Mouse (Mus musculus) limb, embryonic 12.5 days (tissue): ENCODE results near the gene Idh2. TPM values are rescaled to one million over a fixed set of nuclear protein-coding genes. Genes with fewer than 3 reads are reported as not detected.
A peak's percentile ranks its signal among the peaks of the same experiment; 100 is the strongest.

Experiments used
- ATAC-seq: fragments of 200-750 bp; cut with Nextera tagmentation; 2 replicates; pipeline ENCODE4 v1.8.0; 2017; ENCODE audit warnings: low read depth, moderate TSS enrichment; ENCODE audit not compliant: insufficient number of reproducible peaks, insufficient read depth, low FRiP score, low TSS enrichment
- H3K27ac ChIP-seq: fragments of 300-500 bp; sonication (generic); 2 replicates; pipeline ENCODE4 v1.5.1; 2016; ENCODE audit warnings: mild to moderate bottlenecking, moderate library complexity
- H3K27me3 ChIP-seq: fragments of 300-500 bp; sonication (generic); 2 replicates; pipeline ENCODE4 v1.6.1; 2016; ENCODE audit warnings: mild to moderate bottlenecking, moderate library complexity
- H3K36me3 ChIP-seq: fragments of 300-500 bp; sonication (generic); 2 replicates; pipeline ENCODE4 v1.6.1; 2016; ENCODE audit warnings: mild to moderate bottlenecking, moderate library complexity
- H3K4me1 ChIP-seq: fragments of 300-500 bp; sonication (generic); replicated peaks from 2 replicates; pipeline ENCODE4 v1.6.1; 2016
- H3K4me2 ChIP-seq: fragments of 300-500 bp; sonication (generic); 2 replicates; pipeline ENCODE4 v1.6.1; 2016; ENCODE audit warnings: mild to moderate bottlenecking, moderate library complexity
- H3K4me3 ChIP-seq: fragments of 300-500 bp; sonication (generic); replicated peaks from 2 replicates; pipeline ENCODE4 v1.5.1; 2016; ENCODE audit warnings: mild to moderate bottlenecking
- H3K9ac ChIP-seq: fragments of 300-500 bp; sonication (generic); replicated peaks from 2 replicates; pipeline ENCODE4 v1.6.1; 2016; ENCODE audit warnings: mild to moderate bottlenecking, moderate library complexity
- H3K9me3 ChIP-seq: fragments of 300-500 bp; sonication (generic); 2 replicates; pipeline ENCODE4 v1.6.1; 2016; ENCODE audit warnings: mild to moderate bottlenecking, moderate library complexity
- WGBS: fragments of 180-500 bp; shearing (Covaris S2); methylation state at CpG from one replicate; pipeline ENCODE4 v1.1.7; 2016; 5-methylcytosine and 5-hydroxymethylcytosine counted together
- polyA plus RNA-seq: library from polyadenylated mRNA; unstranded; fragments of >200 nt; fragmentation: Nextera tagmentation; extraction: Ambion mirVana; gene quantifications from 2 replicates; pipeline ENCODE4 v1.2.1, GENCODE M21; 2016

The Idh2 gene
- polyA plus RNA-seq, 1 experiment from 2014 or later: 555 TPM

GRCm38 (mm10) chr7:80068341-80068740 is 46.9 kb downstream of the Idh2 start:
- WGBS: 75% methylated on average over 5 of the region's 7 CpGs
- Histone ChIP-seq H3K4me2 (no peak overlapping the region), H3K9ac (no peak overlapping the region), H3K27ac (no peak overlapping the region), H3K4me3 (no peak overlapping the region), H3K36me3 (no peaks in the 10 kb centered on the region), H3K9me3 (no peaks in the 10 kb centered on the region), H3K27me3 (no peaks in the 10 kb centered on the region), H3K4me1 (peaks cover 52% of the 10 kb centered on the region)
- ATAC-seq: no peak

GRCm38 (mm10) chr7:80066675-80067455 is 48.3 kb downstream of the Idh2 start:
- H3K4me1 ChIP-seq: peaks cover 53% of the 10 kb centered on the region
- WGBS: 73% methylated on average over 13 of the region's 13 CpGs
- H3K27me3 ChIP-seq: no peaks in the 10 kb centered on the region
- no peak overlapping the region for H3K9ac ChIP-seq
- H3K4me3 ChIP-seq: no peak overlapping the region
- ATAC-seq: no peak
- H3K27ac ChIP-seq: no peak overlapping the region
- no peaks in the 10 kb centered on the region for H3K9me3 ChIP-seq
- no peak overlapping the region for H3K4me2 ChIP-seq
- no peaks in the 10 kb centered on the region for H3K36me3 ChIP-seq

GRCm38 (mm10) chr7:80065250-80065649 is 49.9 kb downstream of the Idh2 start:
- peaks cover 40% of the 10 kb centered on the region for H3K4me1 ChIP-seq
- no peaks in the 10 kb centered on the region for H3K36me3 ChIP-seq
- no peak overlapping the region for H3K9ac ChIP-seq
- no peak overlapping the region for H3K4me2 ChIP-seq
- H3K9me3 ChIP-seq: no peaks in the 10 kb centered on the region
- 76% methylated on average over 3 of the region's 3 CpGs for WGBS
- no peaks in the 10 kb centered on the region for H3K27me3 ChIP-seq
- ATAC-seq: no peak
- H3K27ac ChIP-seq: no peak overlapping the region
- no peak overlapping the region for H3K4me3 ChIP-seq

- WGBS: 80% methylated on average over 15 of the region's 15 CpGs
- H3K36me3 ChIP-seq: no peaks in the 10 kb centered on the region
- no peak overlapping the region for H3K4me3 ChIP-seq
- H3K4me1 ChIP-seq: peaks cover 35% of the 10 kb centered on the region
- no peak for ATAC-seq
- no peak overlapping the region for H3K9ac ChIP-seq
- no peaks in the 10 kb centered on the region for H3K27me3 ChIP-seq
- H3K4me2 ChIP-seq: no peak overlapping the region
- no peaks in the 10 kb centered on the region for H3K9me3 ChIP-seq
- H3K27ac ChIP-seq: no peak overlapping the region
Measured at GRCm38 (mm10) chr7:80063902-80064736, 51.1 kb downstream of the Idh2 start.

GRCm38 (mm10) chr7:80063244-80063643 is 51.9 kb downstream of the Idh2 start:
- peaks cover 36% of the 10 kb centered on the region for H3K4me1 ChIP-seq
- H3K4me2 ChIP-seq: no peak overlapping the region
- H3K4me3 ChIP-seq: no peak overlapping the region
- H3K27ac ChIP-seq: no peak overlapping the region
- WGBS: 70% methylated on average over 5 of the region's 5 CpGs
- H3K9me3 ChIP-seq: no peaks in the 10 kb centered on the region
- no peak overlapping the region for H3K9ac ChIP-seq
- H3K27me3 ChIP-seq: no peaks in the 10 kb centered on the region
- no peaks in the 10 kb centered on the region for H3K36me3 ChIP-seq
- no peak for ATAC-seq

GRCm38 (mm10) chr7:80062083-80062826 is 52.9 kb downstream of the Idh2 start:
- H3K36me3 ChIP-seq: no peaks in the 10 kb centered on the region
- H3K9ac ChIP-seq: no peak overlapping the region
- H3K27me3 ChIP-seq: no peaks in the 10 kb centered on the region
- no peaks in the 10 kb centered on the region for H3K9me3 ChIP-seq
- peaks cover 38% of the 10 kb centered on the region for H3K4me1 ChIP-seq
- H3K27ac ChIP-seq: no peak overlapping the region
- no peak overlapping the region for H3K4me3 ChIP-seq
- 92% methylated on average over 17 of the region's 17 CpGs for WGBS
- no peak for ATAC-seq
- H3K4me2 ChIP-seq: no peak overlapping the region

GRCm38 (mm10) chr7:80060012-80060778 is 55.0 kb downstream of the Idh2 start:
- Histone ChIP-seq H3K36me3 (no peaks in the 10 kb centered on the region), H3K9ac (no peak overlapping the region), H3K9me3 (no peaks in the 10 kb centered on the region), H3K4me3 (no peak overlapping the region), H3K27ac (no peak overlapping the region), H3K4me1 (peaks cover 44% of the 10 kb centered on the region), H3K27me3 (no peaks in the 10 kb centered on the region), H3K4me2 (no peak overlapping the region)
- WGBS: 83% methylated on average over 10 of the region's 10 CpGs
- no peak for ATAC-seq

- H3K27ac ChIP-seq: peak overlapping the region; percentile 59; the same call in 1 of the 2 replicates
- no peaks in the 10 kb centered on the region for H3K36me3 ChIP-seq
- H3K9me3 ChIP-seq: no peaks in the 10 kb centered on the region
- H3K9ac ChIP-seq: no peak overlapping the region
- no peak overlapping the region for H3K4me2 ChIP-seq
- H3K4me1 ChIP-seq: peaks cover 46% of the 10 kb centered on the region
- 76% methylated on average over 13 of the region's 13 CpGs for WGBS
- no peak overlapping the region for H3K4me3 ChIP-seq
- H3K27me3 ChIP-seq: no peaks in the 10 kb centered on the region
- ATAC-seq: no peak
Measured at GRCm38 (mm10) chr7:80059064-80059838, 55.9 kb downstream of the Idh2 start.

- Histone ChIP-seq H3K27ac (peak overlapping the region; percentile 59), H3K4me3 (no peak overlapping the region)
Measured at GRCm38 (mm10) chr7:80058405-80059063, 56.7 kb downstream of the Idh2 start.

GRCm38 (mm10) chr7:80057781-80058180 is 57.4 kb downstream of the Idh2 start:
- H3K4me1 ChIP-seq: peaks cover 36% of the 10 kb centered on the region
- H3K27ac ChIP-seq: peak overlapping the region; percentile 59
- no peak for ATAC-seq
- 65% methylated on average over 14 of the region's 14 CpGs for WGBS
- no peak overlapping the region for H3K4me3 ChIP-seq
- H3K27me3 ChIP-seq: no peaks in the 10 kb centered on the region
- H3K4me2 ChIP-seq: no peak overlapping the region
- no peak overlapping the region for H3K9ac ChIP-seq
- H3K36me3 ChIP-seq: 0 out of 2 replicates have a peak, but pooled peaks cover 4% of the 10 kb centered on the region
- no peaks in the 10 kb centered on the region for H3K9me3 ChIP-seq

More at GRCm38 (mm10) chr7:80058405-80059063, 56.7 kb downstream of the Idh2 start:
- Histone ChIP-seq H3K4me1 (peaks cover 40% of the 10 kb centered on the region), H3K27me3 (no peaks in the 10 kb centered on the region), H3K4me2 (no peak overlapping the region), H3K9ac (no peak overlapping the region), H3K36me3 (no peaks in the 10 kb centered on the region), H3K9me3 (no peaks in the 10 kb centered on the region)
- ATAC-seq: no peak
- WGBS: 83% methylated on average over 4 of the region's 4 CpGs
